Mouse (Mus musculus): ENCODE results near the gene Snta1.
"Not testable (repeated sequence)": the region's sequence is repeated elsewhere in the genome, so short reads cannot be mapped to it uniquely, and the experiment has no call there.

The Snta1 gene

GRCm38 (mm10) chr2:154372151-154372829, 35.6 kb downstream of the Snta1 start:
- peak; percentile 92 for DNase-seq

GRCm38 (mm10) chr2:154367510-154367909, 40.4 kb downstream of the Snta1 start:
- DNase-seq, result no peak

- DNase-seq, result not testable (repeated sequence)
Measured at GRCm38 (mm10) chr2:154354000-154354425, 53.9 kb downstream of the Snta1 start.

GRCm38 (mm10) chr2:154348152-154348551, 59.7 kb downstream of the Snta1 start:
- DNase-seq, result no peak

- no peak for DNase-seq
Measured at GRCm38 (mm10) chr2:154339356-154339755, 68.5 kb downstream of the Snta1 start.

GRCm38 (mm10) chr2:154338161-154338560, 69.7 kb downstream of the Snta1 start:
- no peak for DNase-seq

- DNase-seq, result no peak
Measured at GRCm38 (mm10) chr2:154335572-154335971, 72.3 kb downstream of the Snta1 start.

- no peak for DNase-seq
Measured at GRCm38 (mm10) chr2:154326852-154327251, 81.0 kb downstream of the Snta1 start.
